Mouse (Mus musculus): ENCODE measurements at regions not wholly inside any gene's neighbourhood (a gene's known extent, or its start where the extent isn't known, plus 50 kb on each side); places are given as distances from the start of the nearest gene placed in this dataset.

DNA sequence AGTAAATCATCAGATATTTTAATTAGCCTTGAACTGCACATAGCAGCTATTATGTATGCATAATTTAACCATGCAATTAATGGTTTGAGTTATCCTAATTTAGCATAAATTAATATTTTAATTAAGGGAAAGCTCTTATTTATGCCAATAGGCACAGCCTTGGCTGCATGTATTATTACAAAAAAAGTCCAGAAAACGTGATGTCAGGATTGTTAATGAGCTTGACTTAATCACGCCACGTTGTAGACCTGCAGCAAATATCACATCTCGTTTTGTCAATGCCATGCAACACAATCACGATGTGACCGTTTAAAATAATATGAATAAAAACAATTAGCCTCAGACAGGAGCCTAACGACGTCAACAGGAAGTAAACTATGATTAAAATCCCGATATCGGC is 189.9 kb downstream of the Plk2 start:
- DNase-seq, result no peak

DNA sequence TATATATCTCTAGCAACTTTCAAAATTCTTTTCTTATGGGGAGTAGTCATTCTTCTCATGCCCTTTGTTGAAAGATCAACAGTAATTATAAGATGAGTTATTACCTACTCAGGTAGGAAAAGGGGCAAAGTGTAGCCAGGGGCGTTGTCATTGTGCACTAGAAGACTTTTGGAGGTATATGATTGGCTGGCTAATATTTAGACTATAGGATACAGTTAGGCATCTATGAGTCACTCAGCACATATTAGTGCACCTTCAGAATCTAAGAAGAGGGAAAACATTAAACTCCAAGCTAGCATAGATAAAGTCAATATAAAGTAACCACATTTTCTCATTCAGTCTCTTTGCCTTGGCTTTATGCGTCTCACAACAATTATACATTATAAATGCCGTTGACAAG is 199.8 kb downstream of the Plk2 start:
- DNase-seq, result no peak

DNA sequence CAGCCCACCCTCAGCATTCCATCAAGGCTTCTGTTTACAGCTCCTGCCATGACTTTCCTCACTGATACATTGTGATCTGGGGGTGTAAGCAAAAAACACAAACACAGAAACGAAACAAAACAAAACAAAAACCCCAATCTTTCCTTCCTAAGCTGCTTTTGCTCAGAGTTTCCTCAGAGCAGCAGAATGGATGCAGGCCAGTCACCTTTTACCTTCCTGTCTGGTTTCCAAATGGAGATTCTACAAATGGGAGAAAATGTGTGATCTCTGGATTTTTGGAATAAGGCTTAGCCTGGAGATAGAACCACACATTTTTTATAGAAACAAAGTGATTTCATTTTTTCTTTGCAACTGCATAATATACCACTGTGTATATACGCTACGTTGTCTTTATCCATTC is 204.8 kb downstream of the Plk2 start:
- DNase-seq, result no peak

DNA sequence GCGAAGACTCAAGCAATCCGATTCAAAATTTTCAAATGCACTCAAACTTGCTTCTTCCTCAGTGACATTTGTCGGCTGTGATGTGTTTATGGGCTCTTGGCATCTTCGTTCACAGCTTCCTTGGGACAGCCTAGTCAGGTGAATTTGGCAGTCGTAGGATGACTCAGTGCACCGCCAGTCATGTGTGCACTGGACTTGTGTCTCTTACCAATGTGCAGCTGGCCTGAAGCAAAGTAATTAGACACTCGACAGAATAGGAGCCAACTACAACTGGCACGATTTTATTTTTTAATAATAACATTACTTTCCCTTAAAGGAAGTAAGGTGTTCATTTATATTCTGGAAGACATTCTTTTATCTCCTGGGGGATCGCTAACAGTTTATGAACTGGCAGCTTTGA is 205.5 kb downstream of the Plk2 start:
- DNase-seq, result no peak

DNA sequence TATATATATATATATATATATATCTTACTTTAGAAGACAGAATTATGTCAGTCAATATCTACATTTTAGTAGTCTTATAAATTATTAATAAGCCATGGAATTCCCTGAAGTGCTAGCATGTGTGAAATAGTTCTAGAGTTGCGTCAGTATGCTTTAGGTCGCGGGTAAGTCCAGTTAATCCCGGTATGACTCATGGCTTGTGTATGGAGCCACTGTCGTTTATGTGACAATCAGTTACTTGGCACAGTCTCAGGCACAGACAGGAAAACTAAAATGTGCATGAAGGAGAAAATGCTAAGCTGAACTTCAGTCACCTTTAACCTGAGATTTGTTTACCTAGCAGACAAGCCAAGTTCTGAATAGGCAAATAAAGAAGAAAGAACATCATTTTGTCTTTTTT is 206.5 kb downstream of the Plk2 start:
- no peak for DNase-seq

DNA sequence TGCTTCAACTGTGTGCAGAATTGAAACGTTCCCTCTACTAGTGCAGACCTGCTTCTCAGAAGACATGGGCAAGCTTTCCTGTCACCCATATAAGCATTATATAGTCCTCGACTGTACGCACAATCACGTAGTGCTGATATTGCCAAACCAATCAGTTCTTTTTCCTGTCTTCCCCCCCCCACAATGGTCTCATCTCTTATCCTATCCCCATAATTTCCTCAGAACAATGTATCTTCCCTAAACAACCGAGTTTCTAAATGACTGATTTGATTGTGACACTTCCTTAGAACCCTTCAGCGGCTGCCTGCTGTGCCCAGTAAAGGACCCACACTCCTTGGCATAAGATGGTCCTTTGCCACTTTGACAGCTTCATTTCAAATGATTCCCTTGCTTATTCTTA is 207.0 kb downstream of the Plk2 start:
- DNase-seq, result no peak

DNA sequence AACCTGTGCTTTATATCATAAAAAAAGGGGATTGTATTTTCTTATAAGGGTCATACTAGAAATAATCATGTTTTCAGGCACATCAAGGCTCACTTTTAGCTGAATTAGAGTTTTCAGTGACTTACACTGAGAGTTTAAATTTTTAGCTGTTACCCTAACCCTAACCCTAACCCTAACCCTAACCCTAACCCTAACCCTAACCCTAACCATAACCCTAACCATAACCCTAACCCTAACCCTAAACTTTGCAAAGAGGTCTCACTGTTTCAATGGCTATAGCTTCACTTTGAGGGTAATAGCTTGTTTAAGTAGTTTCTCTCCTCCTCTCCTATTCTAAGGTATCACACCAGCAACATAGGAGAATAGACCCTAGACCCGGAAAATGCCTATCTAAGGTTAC is 208.0 kb downstream of the Plk2 start:
- no peak for DNase-seq

DNA sequence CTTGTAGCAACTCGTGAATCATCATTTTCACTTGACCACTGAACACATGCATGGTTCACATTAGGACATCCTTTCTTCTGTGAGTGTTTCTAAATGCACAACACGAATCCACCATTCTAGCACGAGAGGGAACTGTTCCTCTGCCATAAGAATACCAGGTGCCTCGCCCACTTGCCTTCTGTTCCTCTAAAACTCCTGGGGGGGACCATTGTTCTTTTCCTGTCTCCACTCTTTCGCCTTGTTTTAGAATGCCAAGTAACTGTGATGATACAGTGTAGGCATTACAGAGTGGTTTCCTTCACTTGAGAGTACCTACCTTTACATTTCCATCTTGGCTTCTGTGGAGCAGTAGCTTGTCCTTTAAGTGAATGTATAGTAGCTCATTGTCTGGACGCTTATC is 224.2 kb downstream of the Plk2 start:
- no peak for DNase-seq

DNA sequence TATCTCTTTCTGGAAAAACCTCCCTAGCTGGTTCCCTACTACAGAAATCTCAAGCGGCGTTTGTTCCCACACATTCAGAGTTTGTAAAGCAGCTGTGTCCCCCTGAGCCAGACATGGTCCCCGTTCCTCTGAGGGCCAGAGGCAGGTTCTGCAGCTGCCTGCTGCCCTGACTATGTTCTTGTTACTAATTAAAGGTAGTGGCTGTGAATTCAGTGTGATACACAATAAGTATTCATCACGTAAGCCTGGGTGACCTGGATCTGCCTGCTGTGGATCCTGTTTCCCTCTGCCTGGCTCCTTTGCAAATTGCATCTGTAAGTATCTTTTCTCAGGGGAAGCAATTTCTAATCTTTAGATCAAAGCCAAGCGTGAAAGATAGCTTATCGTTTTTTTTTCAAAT is 232.3 kb downstream of the Plk2 start:
- DNase-seq, result no peak

DNA sequence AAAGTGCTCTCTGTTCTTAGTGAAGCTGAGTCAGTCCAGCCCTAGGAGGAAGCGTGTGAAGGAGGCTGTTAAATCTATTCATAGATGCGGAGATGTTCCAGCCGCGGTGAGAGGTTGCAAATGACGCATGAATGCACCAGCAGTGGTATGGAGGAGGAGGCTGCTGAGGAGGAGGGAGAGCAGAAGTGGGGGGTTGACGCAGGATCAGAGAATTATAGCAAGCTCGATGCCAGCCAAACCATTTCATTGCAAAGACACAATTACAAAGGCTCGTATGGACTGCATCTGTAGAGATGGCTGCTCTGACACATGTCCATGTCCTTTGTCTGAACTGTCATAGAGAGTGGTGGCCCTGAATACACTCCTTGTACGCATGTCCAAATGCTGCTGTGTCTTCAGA is 232.9 kb downstream of the Plk2 start:
- no peak for DNase-seq

DNA sequence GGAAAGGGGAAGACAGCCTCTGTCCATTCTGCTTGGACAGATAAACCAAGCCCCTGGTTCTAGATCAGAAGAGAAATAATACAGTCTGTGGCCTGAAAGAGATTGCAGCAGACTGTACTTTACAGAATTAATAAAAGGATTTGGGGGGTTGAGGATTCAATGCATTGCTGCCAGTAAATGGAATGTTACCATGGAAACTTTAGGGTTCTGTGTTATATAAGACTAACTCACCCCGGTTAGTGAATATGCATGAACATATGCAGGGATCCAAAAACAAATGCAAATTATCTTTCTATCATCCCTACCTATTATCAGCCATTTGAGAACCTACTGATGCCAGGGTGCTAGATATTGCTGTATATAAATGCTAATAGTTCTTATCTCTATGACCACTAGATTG is 233.4 kb downstream of the Plk2 start:
- no peak for DNase-seq

DNA sequence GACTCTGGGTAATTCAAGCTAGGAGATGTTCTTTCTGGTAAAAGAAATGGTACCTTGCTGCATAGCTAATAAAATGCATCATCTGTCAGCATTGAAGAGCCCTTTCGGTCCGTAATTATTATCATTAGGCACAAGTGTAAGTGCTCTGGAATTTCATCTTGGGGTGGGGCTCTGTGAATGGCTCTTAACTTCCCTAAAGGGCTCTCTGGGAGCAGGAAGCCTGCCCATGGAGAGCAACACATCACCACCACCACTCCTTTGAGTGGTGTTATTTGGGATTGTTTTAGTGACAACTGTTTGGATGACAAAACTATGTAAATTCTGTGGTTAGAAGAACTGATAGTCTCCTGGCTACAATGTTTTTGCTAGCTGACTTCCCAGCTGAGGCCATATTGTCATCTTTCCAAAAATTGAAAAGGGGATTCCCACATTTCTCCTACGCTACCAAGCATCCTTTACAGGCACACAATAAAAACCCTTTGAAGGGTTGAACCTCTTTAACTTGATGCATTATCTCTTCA is 238.5 kb downstream of the Plk2 start:
- no peak for DNase-seq

DNA sequence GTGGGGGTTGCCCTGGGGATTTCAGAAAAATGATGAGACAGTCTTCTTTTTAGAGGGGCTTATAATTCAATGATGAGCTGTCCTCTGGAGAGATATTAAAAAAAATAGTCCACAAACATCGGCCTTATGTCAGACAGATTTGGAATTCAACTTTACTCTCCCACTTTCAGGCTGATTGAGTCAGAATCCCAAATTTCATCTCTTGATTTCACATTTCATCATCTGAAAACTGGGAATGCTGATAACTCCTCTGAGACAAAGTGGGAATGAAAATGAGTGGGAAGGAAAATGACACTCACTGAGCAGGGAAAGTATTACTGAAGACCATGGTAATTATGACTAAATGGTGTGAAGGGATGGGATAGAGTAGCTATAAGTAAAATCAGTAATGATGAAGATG is 239.1 kb downstream of the Plk2 start:
- no peak for DNase-seq

DNA sequence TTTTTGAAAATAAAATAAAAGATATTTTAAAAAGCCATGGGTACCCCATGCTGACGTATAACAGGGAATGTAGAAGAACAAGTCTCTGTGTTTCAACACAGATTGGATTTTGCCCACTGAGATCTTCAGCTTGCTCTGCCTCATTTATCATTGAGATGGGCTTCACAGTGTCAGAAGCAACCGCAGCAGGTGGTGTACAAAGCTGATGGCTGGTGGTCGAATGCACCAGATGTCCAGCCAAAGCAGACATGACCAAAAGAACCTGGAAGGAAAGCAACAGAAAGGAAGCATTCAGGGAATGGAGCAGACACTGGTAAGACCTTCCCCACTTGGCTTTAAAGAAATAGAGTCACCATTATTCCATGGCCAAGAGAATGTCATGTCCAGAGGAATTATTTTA is 247.9 kb downstream of the Plk2 start:
- DNase-seq, result no peak

DNA sequence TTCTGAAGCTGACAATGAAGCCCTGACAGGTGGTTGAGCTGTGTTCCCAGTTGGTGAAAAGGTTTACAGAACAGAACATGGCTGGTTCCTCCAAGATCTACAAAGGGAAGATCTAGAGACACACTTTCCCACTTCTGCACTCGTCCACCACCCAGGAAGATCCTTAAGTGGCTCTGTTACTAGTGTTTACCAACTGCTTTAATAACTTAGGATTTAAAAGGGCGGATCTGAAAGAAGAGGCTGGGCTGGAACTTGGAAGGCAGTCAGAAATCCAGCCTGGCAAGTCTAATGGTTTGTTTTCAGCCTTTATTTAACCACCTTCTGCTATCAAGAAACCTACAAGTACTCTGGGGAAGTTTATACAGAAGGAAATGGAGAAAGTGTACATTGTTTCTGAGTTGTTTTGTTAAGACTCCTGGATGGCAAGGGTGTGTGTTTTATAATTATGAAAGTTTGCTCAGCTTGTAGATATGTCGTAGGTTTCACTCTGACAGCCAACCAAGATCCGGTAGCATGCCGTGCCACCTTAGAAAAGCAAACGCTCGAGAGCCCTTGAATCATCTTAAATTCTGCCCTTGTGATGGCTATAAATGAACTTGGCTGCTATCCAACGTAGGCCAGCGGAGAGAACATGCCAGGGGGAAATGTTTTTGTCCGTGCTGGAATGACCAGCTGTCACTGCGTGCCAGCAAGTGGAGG is 248.5 kb downstream of the Plk2 start:
- no peak for DNase-seq

DNA sequence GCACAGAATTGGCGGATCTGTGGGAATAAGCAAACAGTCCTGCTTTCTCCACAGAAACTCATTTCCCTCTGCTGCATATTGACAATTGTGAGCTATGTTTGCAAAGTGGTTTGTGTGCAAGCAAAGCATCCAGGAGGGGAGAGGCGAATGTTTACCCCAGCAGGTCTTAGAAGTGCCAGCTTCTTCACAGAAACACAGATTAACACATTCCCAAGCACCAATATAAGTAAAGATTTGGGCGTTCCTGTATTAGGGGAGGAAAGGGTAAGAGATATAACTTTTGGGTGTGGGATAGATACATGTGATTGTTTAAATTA is 249.0 kb downstream of the Plk2 start:
- DNase-seq, result no peak

DNA sequence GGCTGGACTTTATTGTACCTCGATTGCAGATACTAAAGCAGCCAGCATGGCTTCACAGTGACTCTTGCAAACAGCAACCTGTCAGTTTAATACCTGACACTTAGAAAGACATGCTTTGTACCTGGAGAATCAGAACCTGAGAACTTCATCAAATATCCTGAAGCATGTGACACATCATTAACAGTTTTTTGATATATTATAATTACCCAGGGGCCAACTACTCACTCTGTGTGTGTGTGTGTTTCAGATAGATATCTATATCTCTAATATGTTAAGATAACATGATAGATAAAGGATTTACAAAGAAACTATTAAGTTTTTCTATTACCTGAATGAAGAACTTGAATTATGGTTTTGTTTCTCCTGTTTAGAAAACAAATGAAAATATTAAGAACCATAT is 254.5 kb downstream of the Plk2 start:
- no peak for DNase-seq

DNA sequence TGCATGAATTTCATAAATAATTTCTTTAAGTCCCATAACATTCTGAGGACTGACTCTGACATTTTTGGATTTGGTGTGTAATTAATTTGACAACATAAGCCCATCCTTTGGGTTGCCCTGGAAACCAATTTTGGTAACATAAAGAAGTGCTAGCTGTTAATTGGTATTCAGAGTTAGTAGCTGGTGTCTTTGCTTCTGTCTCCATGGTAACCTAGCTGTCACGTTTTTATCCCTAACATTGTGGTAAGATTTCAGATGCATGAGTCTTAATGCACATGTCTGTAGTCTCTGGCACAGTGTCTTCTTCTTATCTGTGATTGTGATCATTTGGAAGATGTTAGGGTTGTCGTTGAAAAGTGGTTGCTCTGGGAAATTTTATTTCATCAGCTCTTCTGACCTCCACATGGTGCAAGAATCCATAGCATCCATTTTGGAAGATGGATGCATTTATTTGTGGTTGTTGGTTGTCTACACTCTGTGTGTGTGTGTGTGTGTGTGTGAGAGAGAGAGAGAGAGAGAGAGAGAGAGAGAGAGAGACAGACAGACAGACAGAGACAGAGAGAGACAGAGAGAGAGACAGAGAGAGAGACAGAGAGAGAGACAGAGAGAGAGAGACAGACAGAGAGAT is 255.1 kb downstream of the Plk2 start:
- no peak for DNase-seq

DNA sequence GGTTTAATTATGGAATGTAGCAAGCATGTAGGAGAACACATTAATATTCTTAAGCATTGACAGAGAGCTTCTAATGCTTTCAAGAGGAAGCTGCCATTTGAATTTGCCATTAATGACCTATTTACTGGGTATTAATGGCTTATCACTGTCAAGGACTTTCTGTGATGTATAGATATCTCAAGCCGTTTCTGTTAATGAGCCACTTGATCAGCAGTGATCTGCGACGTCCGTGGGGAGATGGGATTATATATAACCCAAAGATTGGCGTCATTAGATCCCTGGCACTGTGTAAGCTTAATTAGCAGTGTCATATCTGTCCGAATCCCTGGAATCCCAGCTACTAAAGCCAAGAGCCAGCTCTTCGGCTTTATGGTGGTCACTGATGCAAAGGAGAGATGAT is 257.4 kb downstream of the Plk2 start:
- no peak for DNase-seq

DNA sequence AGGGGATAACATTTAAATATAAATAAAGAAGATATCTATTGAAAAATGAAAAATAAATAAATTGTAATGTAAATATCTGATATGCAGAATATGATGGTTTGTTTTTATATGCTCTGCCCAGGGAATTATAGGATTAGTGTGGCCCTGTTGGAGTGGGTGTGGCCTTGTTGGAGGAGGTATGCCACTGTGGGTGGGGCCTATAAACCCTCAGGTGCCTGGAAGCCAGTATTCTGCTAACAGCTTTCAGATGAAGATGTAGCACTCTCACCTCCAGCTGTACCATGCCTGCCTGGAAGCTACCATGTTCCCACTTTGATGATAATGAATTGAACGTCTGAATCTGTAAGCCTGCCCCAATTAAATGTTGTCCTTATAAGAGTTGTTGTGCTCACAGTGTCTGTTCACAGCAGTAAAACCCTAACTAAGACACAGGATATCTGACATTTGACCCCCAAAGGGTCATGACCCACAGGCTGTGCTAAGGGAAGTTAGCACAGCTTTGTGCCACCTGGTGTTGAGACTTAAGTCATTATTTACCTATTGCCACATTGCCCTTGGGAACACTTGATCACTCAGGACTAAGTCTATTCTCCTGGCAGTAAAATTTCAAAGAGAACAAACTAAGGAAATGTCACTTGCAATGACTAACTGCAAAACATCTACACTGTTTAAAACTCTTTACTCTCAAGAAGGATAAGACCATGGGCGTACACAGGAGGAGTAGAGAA is 270.4 kb downstream of the Plk2 start:
- DNase-seq, result no peak

DNA sequence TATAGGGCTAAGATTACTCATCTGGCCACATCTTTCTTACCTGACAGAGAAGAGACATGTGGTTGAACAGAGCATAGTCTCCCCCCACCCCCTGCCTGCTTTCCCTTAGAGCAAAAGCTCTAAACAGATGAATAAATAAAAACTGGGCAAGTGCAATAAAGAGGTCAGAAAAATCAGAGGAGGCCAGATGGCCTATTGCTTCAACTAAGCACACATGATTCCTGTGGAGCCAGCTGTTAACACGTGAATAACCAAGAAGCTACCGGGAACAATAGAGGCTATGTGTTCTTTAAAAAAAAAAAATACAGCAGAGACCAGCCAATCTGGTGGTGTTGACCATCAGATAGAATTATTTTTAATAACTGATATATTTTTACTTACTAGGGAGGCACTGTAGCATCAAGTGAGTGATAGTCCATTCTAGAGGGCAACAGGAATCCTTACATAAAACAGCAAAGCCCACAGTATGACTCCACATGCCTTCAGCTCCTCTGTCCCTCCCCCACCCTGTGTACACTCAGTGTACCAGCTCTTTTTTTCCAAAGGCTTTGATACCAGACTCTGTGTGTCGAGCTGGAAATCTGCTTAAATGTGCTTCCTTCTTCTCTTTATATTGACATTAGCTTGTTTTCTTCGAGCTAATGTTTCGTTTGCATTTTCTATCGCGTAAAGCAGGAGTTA is 272.6 kb downstream of the Plk2 start:
- DNase-seq, result no peak

DNA sequence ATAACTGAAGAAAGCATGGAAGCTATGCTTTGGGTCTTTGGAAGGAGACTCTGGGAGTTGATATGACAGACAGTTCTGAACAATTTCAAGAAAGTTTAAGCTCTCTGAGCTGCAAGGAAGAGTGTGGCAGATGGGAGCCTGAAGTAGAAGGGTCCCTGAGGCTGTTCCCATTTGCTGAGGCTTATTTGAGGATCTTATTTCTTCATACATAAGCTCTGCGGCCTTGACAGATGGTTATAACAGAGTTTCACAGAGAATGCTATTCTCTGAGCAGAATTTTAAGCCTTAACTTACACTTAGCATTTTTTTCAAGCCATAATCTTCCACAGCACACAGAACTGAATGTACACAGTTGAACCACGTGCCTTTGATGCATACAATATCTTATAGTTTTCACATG is 278.7 kb downstream of the Plk2 start:
- no peak for DNase-seq
